Mouse (Mus musculus): ENCODE measurements around the gene Mllt3.

Mllt3 gene

GRCm38 (mm10) chr4:87840210-87840910, 192.8 kb downstream of the Mllt3 start:
- TF ChIP-seq POU5F1 (IDR thresholded peaks at IDR 0.05; ENCODE audit: borderline replicate concordance, low read length) (no peak), CTCF (conservative IDR thresholded peaks at IDR 0.05; ENCODE audit: low read length) (no peak), NANOG (IDR thresholded peaks at IDR 0.05; ENCODE audit: borderline replicate concordance, low read length) (no peak)
- Histone ChIP-seq H3K4me3 (replicated peaks; ENCODE audit: low read length) (no peak overlapping the region), H3K9me3 (ENCODE audit: low read length) (no peaks in the 10 kb centered on the region), H3K27me3 (ENCODE audit: insufficient read depth, low read length) (no peaks in the 10 kb centered on the region), H3K4me1 (replicated peaks; ENCODE audit: low read depth, low read length) (peaks cover 8% of the 10 kb centered on the region), H3K36me3 (ENCODE audit: insufficient read depth, low read length) (no peaks in the 10 kb centered on the region)

- H3K27me3 ChIP-seq (ENCODE audit: insufficient read depth, low read length): no peaks in the 10 kb centered on the region
- no peaks in the 10 kb centered on the region for H3K36me3 ChIP-seq (ENCODE audit: insufficient read depth, low read length)
- H3K9me3 ChIP-seq (ENCODE audit: low read length): no peaks in the 10 kb centered on the region
- peaks cover 23% of the 10 kb centered on the region for H3K4me1 ChIP-seq (replicated peaks; ENCODE audit: low read depth, low read length)
- TF ChIP-seq POU5F1 (IDR thresholded peaks at IDR 0.05; ENCODE audit: borderline replicate concordance, low read length) (no peak), NANOG (IDR thresholded peaks at IDR 0.05; ENCODE audit: borderline replicate concordance, low read length) (no peak), CTCF (conservative IDR thresholded peaks at IDR 0.05; ENCODE audit: low read length) (no peak)
- no peak overlapping the region for H3K4me3 ChIP-seq (replicated peaks; ENCODE audit: low read length)
These were observed 194.4 kb downstream of the Mllt3 start for GRCm38 (mm10) chr4:87838716-87839115.

DNA sequence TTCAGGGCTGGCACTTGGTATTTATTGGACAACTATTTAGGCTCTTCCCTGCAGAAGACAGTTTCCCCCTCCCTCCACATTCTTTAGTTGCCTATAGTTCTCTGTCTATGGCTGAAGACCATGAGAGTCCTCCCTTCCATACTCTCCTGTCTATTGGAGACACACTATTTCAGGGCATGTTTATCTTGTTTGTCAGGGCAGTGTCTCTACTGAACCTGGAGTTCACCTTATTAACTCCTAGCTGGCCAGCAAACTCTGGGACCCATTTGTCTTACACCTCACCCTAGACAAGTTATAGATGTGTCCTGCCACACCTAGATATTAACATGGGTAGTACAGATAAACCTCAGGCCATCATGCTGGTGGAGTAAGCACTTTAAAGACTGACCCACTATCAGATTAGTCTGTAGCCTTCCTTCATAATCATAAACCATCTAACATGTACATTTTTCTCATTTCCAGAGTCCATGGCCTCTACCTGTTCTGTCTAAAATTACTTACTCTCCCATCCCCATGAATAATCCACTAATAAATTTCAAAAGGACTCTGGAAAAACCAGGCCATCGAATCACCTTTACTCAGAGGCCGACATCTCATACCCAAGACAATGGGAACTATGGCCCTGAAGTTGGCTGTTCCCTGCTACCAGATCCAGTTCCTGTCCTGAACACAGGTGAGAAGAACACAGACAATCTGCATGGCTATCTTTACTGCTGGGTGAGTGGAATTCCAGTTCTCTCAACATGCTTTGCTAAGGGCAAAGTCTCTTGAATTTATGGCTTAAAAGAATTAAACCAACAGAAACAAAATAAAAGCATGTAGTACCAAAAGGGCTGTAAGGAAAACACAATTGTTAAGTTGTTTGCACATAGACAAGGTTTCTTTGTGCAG, 195.4 kb downstream of the Mllt3 start:
- TF ChIP-seq CTCF (conservative IDR thresholded peaks at IDR 0.05; ENCODE audit: low read length) (no peak), NANOG (IDR thresholded peaks at IDR 0.05; ENCODE audit: borderline replicate concordance, low read length) (no peak), POU5F1 (IDR thresholded peaks at IDR 0.05; ENCODE audit: borderline replicate concordance, low read length) (no peak)
- no peaks in the 10 kb centered on the region for H3K27me3 ChIP-seq (ENCODE audit: insufficient read depth, low read length)
- H3K4me1 ChIP-seq (replicated peaks; ENCODE audit: low read depth, low read length): peaks cover 25% of the 10 kb centered on the region
- no peaks in the 10 kb centered on the region for H3K9me3 ChIP-seq (ENCODE audit: low read length)
- no peaks in the 10 kb centered on the region for H3K36me3 ChIP-seq (ENCODE audit: insufficient read depth, low read length)
- H3K4me3 ChIP-seq (replicated peaks; ENCODE audit: low read length): no peak overlapping the region

GRCm38 (mm10) chr4:87836257-87836656, 196.9 kb downstream of the Mllt3 start:
- no peaks in the 10 kb centered on the region for H3K9me3 ChIP-seq (ENCODE audit: low read length)
- H3K36me3 ChIP-seq (ENCODE audit: insufficient read depth, low read length): no peaks in the 10 kb centered on the region
- no peak overlapping the region for H3K4me3 ChIP-seq (replicated peaks; ENCODE audit: low read length)
- no peaks in the 10 kb centered on the region for H3K27me3 ChIP-seq (ENCODE audit: insufficient read depth, low read length)
- TF ChIP-seq NANOG (IDR thresholded peaks at IDR 0.05; ENCODE audit: borderline replicate concordance, low read length) (no peak), CTCF (conservative IDR thresholded peaks at IDR 0.05; ENCODE audit: low read length) (no peak), POU5F1 (IDR thresholded peaks at IDR 0.05; ENCODE audit: borderline replicate concordance, low read length) (no peak)
- peaks cover 25% of the 10 kb centered on the region for H3K4me1 ChIP-seq (replicated peaks; ENCODE audit: low read depth, low read length)

DNA sequence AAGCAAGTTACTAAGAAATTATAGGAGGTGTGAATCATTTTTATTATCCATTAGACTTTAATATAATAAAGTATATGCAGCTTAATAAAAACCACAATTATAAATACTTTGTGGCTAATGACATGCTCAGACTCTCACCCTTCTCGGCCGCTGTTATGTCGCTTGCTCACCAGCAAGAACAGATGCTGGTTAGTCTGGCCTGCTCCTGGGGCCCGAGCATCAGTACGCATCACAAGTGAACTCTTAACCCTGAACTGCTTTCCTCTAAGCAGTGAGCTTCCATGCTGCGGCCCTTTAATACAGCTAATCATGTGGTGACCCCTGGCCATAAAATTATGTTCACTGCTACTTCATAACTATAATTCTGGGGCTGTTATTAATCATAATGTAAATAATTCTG, 198.0 kb downstream of the Mllt3 start:
- Histone ChIP-seq H3K36me3 (ENCODE audit: insufficient read depth, low read length) (no peaks in the 10 kb centered on the region), H3K27me3 (ENCODE audit: insufficient read depth, low read length) (no peaks in the 10 kb centered on the region)

GRCm38 (mm10) chr4:87834310-87834709, 198.9 kb downstream of the Mllt3 start:
- peaks cover 25% of the 10 kb centered on the region for H3K4me1 ChIP-seq (replicated peaks; ENCODE audit: low read depth, low read length)
- no peaks in the 10 kb centered on the region for H3K9me3 ChIP-seq (ENCODE audit: low read length)
- H3K36me3 ChIP-seq (ENCODE audit: insufficient read depth, low read length): no peaks in the 10 kb centered on the region
- TF ChIP-seq POU5F1 (IDR thresholded peaks at IDR 0.05; ENCODE audit: borderline replicate concordance, low read length): no peak
- TF ChIP-seq NANOG (IDR thresholded peaks at IDR 0.05; ENCODE audit: borderline replicate concordance, low read length): peak; percentile 43; the same call in 1 of the 2 replicates
- no peaks in the 10 kb centered on the region for H3K27me3 ChIP-seq (ENCODE audit: insufficient read depth, low read length)
- no peak overlapping the region for H3K4me3 ChIP-seq (replicated peaks; ENCODE audit: low read length)

More for the DNA sequence above, 198.0 kb downstream of the Mllt3 start:
- Histone ChIP-seq H3K4me1 (replicated peaks; ENCODE audit: low read depth, low read length) (peaks cover 25% of the 10 kb centered on the region), H3K9me3 (ENCODE audit: low read length) (no peaks in the 10 kb centered on the region), H3K4me3 (replicated peaks; ENCODE audit: low read length) (no peak overlapping the region)
- no peak for TF ChIP-seq NANOG (IDR thresholded peaks at IDR 0.05; ENCODE audit: borderline replicate concordance, low read length)
- TF ChIP-seq CTCF (conservative IDR thresholded peaks at IDR 0.05; ENCODE audit: low read length): no peak
- no peak for TF ChIP-seq POU5F1 (IDR thresholded peaks at IDR 0.05; ENCODE audit: borderline replicate concordance, low read length)

DNA sequence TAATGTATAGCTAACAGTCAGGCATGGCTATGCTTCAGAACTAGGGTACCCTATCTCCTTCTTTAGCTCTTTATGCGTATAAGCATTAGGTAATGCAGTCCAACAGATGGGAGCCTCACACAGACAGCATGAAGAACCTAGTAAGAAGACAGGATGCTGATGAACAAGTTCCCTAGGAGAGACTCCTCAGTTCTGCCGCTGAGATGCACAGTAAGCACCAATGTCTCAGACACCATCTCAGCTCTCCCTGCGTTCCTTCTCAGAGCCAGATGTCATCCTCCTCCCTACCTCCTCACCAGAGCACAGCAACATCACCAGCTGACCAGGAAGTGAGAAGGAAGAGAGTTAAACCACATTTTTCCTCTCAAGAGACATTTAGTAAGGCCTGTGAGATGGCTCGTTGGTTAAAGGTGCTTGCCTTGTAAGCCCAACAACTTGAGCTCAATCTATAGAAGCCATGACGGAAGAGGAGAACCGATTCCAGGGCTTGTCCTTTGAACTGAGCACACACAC, 202.3 kb downstream of the Mllt3 start:
- Histone ChIP-seq H3K4me1 (replicated peaks; ENCODE audit: low read depth, low read length) (peaks cover 21% of the 10 kb centered on the region), H3K27me3 (ENCODE audit: insufficient read depth, low read length) (no peaks in the 10 kb centered on the region), H3K4me3 (replicated peaks; ENCODE audit: low read length) (no peak overlapping the region), H3K9me3 (ENCODE audit: low read length) (no peaks in the 10 kb centered on the region), H3K36me3 (ENCODE audit: insufficient read depth, low read length) (no peaks in the 10 kb centered on the region)
- TF ChIP-seq POU5F1 (IDR thresholded peaks at IDR 0.05; ENCODE audit: borderline replicate concordance, low read length) (no peak), CTCF (conservative IDR thresholded peaks at IDR 0.05; ENCODE audit: low read length) (no peak), NANOG (IDR thresholded peaks at IDR 0.05; ENCODE audit: borderline replicate concordance, low read length) (no peak)

DNA sequence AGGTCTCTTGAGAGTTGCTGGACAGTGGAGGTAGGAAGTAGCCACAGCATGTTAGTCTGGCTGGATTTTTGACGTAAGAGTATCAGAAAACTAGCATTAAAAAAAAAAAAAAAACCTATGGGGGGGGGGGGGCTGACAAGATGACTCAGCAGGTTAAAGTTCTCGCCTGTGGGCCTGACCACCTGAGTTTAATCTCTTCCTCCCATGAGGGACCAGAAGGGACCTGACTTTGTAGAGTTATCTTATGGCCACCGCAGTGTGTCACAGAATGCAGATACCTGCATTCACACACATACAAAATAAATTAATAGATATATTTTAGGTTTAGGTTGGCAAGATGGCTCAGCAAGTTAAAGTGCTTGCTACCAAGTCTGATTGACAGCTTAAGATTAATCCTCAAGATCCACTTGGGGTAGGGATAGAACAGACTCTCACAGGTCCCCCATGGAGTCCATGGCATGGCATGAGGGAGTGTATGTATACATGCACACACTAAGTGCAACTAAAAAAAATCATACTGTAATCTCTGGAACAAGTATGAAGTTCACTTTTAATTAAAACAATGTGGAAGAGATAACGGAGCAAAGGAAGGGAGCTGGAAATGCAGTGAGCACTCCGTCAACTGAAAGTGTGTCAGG, 203.6 kb downstream of the Mllt3 start:
- Histone ChIP-seq H3K27me3 (ENCODE audit: insufficient read depth, low read length) (no peaks in the 10 kb centered on the region), H3K9me3 (ENCODE audit: low read length) (no peaks in the 10 kb centered on the region), H3K4me1 (replicated peaks; ENCODE audit: low read depth, low read length) (peaks cover 10% of the 10 kb centered on the region), H3K36me3 (ENCODE audit: insufficient read depth, low read length) (no peaks in the 10 kb centered on the region), H3K4me3 (replicated peaks; ENCODE audit: low read length) (no peak overlapping the region)
- TF ChIP-seq POU5F1 (IDR thresholded peaks at IDR 0.05; ENCODE audit: borderline replicate concordance, low read length) (no peak), NANOG (IDR thresholded peaks at IDR 0.05; ENCODE audit: borderline replicate concordance, low read length) (no peak), CTCF (conservative IDR thresholded peaks at IDR 0.05; ENCODE audit: low read length) (no peak)
